Mouse (Mus musculus): ENCODE results near the gene Med15. TPM values are rescaled to one million over a fixed set of nuclear protein-coding genes. Genes with fewer than 3 reads are reported as not detected.

Med15 gene
- 100 to 1,000 TPM; 149 to 152 TPM for total RNA-seq (2023)

DNA sequence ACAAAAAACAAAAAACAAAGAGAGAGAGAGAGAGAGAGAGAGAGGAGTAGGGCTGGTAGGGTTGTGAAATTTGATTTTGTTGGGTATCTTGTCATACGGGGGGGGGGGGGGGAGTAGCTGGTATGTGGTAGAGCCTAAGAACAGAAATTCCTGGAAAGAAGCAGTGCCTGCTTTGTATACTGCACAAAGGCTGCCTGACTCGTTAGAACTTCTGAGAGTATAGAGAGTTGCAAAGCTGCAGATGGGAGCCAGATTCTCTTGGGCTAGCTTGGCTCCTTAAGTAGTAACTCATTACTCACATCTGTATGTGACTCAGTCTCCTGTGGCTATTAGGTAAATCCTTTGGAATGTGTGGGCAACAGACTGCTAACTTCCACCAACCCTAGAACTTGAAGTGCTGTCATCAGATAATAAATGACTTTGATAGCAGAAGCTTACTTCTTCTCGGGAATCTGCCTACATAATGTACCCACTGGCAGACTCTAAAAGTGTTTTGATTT lies at the start of gene Med15:
Gene Med15, minus strand, starts transcription at position 51 of the 500 bp plus-strand sequence.

DNA sequence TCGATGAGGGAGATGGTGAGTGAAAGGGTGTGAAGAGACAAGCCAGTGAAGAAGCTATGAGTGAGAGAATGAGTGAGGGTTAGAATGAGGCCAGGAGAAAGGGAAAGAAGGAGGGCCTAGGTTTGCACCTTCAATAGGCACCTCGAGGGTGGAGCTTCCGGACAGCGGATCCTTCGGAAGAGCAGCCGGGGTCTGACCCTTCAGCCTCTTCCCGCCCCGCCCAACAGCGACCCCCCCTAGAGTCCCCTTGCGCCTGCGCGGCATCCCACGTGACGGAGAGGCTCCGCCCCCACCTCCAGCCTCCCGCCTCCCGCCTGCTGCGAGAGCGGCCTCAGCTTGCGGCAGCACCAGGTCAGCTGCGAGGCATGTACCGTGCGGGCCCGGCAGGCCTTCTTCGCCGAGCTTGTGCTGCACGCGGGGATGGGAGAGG lies 26.7 kb upstream of the Med15 start, which contains the start of gene Klhl22:
Gene Klhl22, plus strand, starts transcription at position 275 of the 430 bp plus-strand sequence.

DNA sequence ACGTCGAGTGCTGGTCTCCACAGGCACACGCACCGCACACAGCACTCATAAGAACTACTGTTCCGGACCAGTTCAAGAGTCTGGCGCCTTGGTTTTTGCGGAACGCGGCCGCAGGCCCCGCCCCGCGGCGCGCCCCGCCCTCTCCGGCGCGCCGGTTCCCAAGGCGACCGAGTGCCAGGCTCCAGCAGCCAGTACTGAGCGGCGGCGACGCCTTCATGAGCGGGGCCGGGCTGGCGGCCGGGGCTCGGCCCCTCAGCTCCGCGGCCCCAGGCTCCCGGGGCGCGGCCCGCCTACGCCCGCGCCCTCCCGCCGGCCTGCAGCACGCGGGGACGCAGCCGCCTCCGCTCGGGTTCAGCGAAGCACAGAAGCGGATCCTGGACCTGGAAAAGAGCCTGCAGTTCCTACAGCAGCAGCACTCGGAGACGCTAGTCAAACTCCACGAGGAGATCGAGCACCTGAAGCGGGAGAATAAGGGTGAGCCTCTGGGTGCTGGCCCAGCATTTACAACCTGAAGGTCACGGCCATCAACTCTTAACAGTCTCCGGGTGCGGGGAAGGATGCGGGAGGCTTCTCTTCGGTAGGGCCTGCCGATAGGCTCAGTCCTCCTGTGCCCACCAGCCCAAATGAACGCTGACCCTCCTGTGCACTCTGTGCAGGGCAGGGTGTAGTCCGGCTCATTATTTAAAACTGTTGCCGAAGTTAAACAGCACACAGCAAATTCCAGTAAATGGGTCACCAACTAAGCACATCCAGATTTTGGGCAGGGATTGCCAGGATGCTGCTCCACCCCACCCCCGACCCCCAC lies 86.2 kb downstream of the Med15 start, which contains the start of gene Ccdc74a:
Gene Ccdc74a, plus strand, starts transcription at position 161 of the 805 bp plus-strand sequence.

DNA sequence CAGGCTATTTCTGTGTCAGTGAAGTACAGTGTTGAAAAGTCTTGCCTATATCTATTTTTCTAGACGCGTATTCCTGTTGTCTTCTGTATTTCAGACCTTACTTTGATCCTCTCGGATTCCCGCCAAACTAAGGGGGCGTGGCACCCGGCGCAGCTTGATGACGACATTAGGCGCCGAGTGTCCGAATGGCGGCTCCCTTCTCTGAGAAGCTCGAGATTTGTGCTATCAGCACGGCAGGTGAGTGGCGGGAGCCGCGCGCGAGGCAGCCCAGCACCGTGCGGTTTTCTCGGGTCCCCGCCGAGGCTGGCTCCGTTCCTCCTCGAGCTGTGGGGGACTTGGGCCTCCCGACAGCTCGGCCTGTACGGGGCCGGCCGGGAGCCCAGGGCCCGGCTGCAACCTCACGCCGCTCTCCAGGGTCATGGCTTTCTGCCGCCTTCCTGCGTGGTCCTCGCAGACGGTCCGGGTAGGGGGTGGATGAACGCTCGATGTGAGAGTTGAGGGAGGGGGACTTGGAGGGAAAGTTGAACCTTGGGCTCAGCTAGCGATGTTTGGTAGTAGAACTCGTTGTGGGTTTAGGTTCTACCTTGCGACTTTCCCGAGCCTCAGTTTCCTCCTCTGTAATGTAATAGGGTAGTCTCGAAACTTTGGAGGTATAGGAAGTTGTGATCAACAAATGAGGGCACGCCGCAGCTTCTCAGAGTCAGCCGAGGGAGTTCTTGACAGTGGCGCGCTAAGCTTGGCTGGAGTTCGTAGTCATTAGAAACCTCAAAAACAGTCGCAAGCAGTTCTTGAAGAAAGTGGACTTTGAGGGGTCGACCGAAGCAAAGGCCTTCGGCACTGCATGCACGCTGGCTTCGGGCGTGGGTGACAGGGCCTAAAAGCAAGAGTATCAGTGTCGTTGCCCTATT lies 113.2 kb downstream of the Med15 start, which contains the start of gene Smpd4:
Gene Smpd4, plus strand, starts transcription at position 157 of the 908 bp plus-strand sequence.

Other genes with a start within 250 kb of the Med15 start
- gene Aifm3, start 243.3 kb downstream of the Med15 start, total RNA-seq (2023): not detected
- 10 to 100 TPM; 45.3 to 51.2 TPM for gene Lztr1, start 224.2 kb downstream of the Med15 start, total RNA-seq (2023)
- 10 to 100 TPM; 28.6 to 30.6 TPM for gene Thap7, start 201.8 kb downstream of the Med15 start, total RNA-seq (2023)
- gene Lrrc74b, start 171.6 kb downstream of the Med15 start, total RNA-seq (2023): not detected
- gene P2rx6, start 171.0 kb downstream of the Med15 start, total RNA-seq (2023): not detected
- gene Slc7a4, start 149.7 kb downstream of the Med15 start, total RNA-seq (2023): under 1 TPM; 0.50 to 0.64 TPM
- 10 to 100 TPM; 23.7 to 25.1 TPM for gene Smpd4, start 113.5 kb downstream of the Med15 start, total RNA-seq (2023)
- 1 to 10 TPM in 1 of 2 experiments, not detected in 1; 1.9 TPM for gene Ccdc74a, start 86.4 kb downstream of the Med15 start, total RNA-seq (2023)
- 10 to 100 TPM; 15.8 to 18.6 TPM for gene Klhl22, start 26.7 kb upstream of the Med15 start, total RNA-seq (2023)
- under 1 TPM; 0.71 to 0.76 TPM for gene Scarf2, start 64.4 kb upstream of the Med15 start, total RNA-seq (2023)
- not detected for gene B830017H08Rik, start 100.2 kb upstream of the Med15 start, total RNA-seq (2023)
- gene Car15, start 105.5 kb upstream of the Med15 start, total RNA-seq (2023): 10 to 100 TPM in 1 of 2 experiments, 1 to 10 TPM in 1; 7.4 to 11.1 TPM
- gene Gm20518, start 158.8 kb upstream of the Med15 start, total RNA-seq (2023): 1 to 10 TPM in 1 of 2 experiments, under 1 TPM in 1; 0.76 to 1.8 TPM
- gene Tssk1, start 161.3 kb upstream of the Med15 start, total RNA-seq (2023): not detected
- 10 to 100 TPM; 58.6 to 59.6 TPM for gene Dgcr2, start 165.7 kb upstream of the Med15 start, total RNA-seq (2023)
- not detected for gene Tssk2, start 165.7 kb upstream of the Med15 start, total RNA-seq (2023)
- 10 to 100 TPM; 33.2 to 37.0 TPM for gene Ess2, start 178.5 kb upstream of the Med15 start, total RNA-seq (2023)
- not detected for gene Gsc2, start 182.2 kb upstream of the Med15 start, total RNA-seq (2023)
- gene Slc25a1, start 195.3 kb upstream of the Med15 start, total RNA-seq (2023): 10 to 100 TPM; 29.4 to 33.2 TPM
- not detected for gene Vpreb2, start 247.5 kb upstream of the Med15 start, total RNA-seq (2023)

Measured in monocyte, adult 59 days (primary cell).